Mouse (Mus musculus): ENCODE results near the gene Hs3st5. TPM values are rescaled to one million over a fixed set of nuclear protein-coding genes. Genes with fewer than 3 reads are reported as not detected.

Gene Hs3st5
- polyA plus RNA-seq, 1 experiment = not detected

DNA sequence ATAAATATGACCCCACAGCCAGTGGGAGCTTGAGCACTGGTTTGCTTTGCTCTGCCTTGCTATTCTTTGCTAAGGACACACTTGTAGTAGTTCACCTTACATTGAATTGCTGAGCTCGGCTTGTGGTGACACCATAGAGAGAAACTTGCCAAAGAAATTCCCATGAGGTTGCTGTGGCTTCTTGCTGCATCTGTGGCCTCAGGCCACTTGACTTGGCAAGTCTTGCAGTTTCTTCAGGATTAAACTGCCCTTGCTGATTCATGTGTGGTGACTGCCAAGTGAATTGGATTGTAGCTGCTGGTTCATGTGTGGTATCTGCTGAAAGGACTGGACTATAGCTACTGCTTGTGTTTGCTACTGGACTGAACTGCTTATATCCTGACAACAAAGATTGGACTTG is 13.0 kb upstream of the Hs3st5 start:
- Histone ChIP-seq H3K27ac (ENCODE audit: control insufficient read depth, insufficient read depth, low read depth, low read length, poor library complexity) (no peak overlapping the region), H3K4me3 (replicated peaks; ENCODE audit: control insufficient read depth, low read depth, low read length) (no peak overlapping the region), H3K4me1 (ENCODE audit: control insufficient read depth, insufficient read depth, low read length) (no peaks in the 10 kb centered on the region)
- 63% methylated on average over 1 of the region's 1 CpGs for WGBS
- no peak for TF ChIP-seq CTCF (IDR thresholded peaks at IDR 0.05; ENCODE audit: control insufficient read depth, insufficient read depth, low read length)
- TF ChIP-seq POLR2A (IDR thresholded peaks at IDR 0.05; ENCODE audit: borderline replicate concordance, control insufficient read depth, low read depth, low read length) = no peak

DNA sequence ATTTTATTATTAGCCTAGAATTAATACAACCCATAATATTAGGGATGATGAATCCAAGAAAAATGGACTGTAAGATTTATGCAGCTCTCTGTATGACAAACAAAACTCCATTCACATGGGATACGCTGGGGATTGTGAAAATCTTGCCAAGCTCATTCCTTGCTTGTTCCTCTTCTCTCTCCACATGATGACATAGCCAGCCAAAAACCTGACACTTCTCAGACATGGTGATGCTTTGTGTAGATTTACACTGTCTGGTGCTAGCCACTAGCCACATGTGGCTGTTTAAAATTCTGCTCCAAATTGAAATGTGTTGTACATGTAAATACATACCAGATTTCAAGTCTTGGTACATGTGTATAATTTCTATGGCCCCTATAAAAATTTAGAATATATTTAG is 6.9 kb upstream of the Hs3st5 start:
- 90% methylated on average over 1 of the region's 1 CpGs for WGBS
- H3K4me1 ChIP-seq (ENCODE audit: control insufficient read depth, insufficient read depth, low read length) = no peaks in the 10 kb centered on the region
- TF ChIP-seq POLR2A (IDR thresholded peaks at IDR 0.05; ENCODE audit: borderline replicate concordance, control insufficient read depth, low read depth, low read length) (no peak), CTCF (IDR thresholded peaks at IDR 0.05; ENCODE audit: control insufficient read depth, insufficient read depth, low read length) (no peak)
- no peak overlapping the region for H3K27ac ChIP-seq (ENCODE audit: control insufficient read depth, insufficient read depth, low read depth, low read length, poor library complexity)
- H3K4me3 ChIP-seq (replicated peaks; ENCODE audit: control insufficient read depth, low read depth, low read length) = no peak overlapping the region

GRCm38 (mm10) chr10:36506033-36506726 is 434 bp upstream of the Hs3st5 start:
- TF ChIP-seq CTCF (IDR thresholded peaks at IDR 0.05; ENCODE audit: control insufficient read depth, insufficient read depth, low read length) (no peak), POLR2A (IDR thresholded peaks at IDR 0.05; ENCODE audit: borderline replicate concordance, control insufficient read depth, low read depth, low read length) (no peak)
- Histone ChIP-seq H3K27ac (ENCODE audit: control insufficient read depth, insufficient read depth, low read depth, low read length, poor library complexity) (no peak overlapping the region), H3K4me1 (ENCODE audit: control insufficient read depth, insufficient read depth, low read length) (no peaks in the 10 kb centered on the region), H3K4me3 (replicated peaks; ENCODE audit: control insufficient read depth, low read depth, low read length) (no peak overlapping the region)
- 16% methylated on average over 13 of the region's 13 CpGs for WGBS

DNA sequence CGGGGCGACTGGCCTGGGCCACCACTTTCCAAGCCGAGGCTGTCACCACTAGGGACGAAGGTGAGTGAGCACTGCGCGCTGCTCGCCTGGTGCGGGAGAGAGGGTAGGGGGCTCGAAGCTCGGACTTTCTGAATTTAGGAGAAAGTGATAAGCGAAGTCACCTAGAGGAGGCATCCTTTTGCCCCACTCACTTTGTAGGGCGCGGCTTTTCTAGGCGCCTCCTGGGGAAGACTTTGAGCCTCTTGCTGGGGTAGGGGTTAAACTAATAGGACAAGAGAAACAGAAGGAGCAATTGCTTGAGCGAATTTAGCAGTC is 899 bp downstream of the Hs3st5 start:
- WGBS = 2% methylated on average over 15 of the region's 15 CpGs
- no peaks in the 10 kb centered on the region for H3K4me1 ChIP-seq (ENCODE audit: control insufficient read depth, insufficient read depth, low read length)
- no peak overlapping the region for H3K4me3 ChIP-seq (replicated peaks; ENCODE audit: control insufficient read depth, low read depth, low read length)
- TF ChIP-seq CTCF (IDR thresholded peaks at IDR 0.05; ENCODE audit: control insufficient read depth, insufficient read depth, low read length) (no peak), POLR2A (IDR thresholded peaks at IDR 0.05; ENCODE audit: borderline replicate concordance, control insufficient read depth, low read depth, low read length) (no peak)
- no peak overlapping the region; the same call in 1 of the 2 replicates for H3K27ac ChIP-seq (ENCODE audit: control insufficient read depth, insufficient read depth, low read depth, low read length, poor library complexity)

- TF ChIP-seq POLR2A (IDR thresholded peaks at IDR 0.05; ENCODE audit: borderline replicate concordance, control insufficient read depth, low read depth, low read length) = no peak
- no peak for TF ChIP-seq CTCF (IDR thresholded peaks at IDR 0.05; ENCODE audit: control insufficient read depth, insufficient read depth, low read length)
- H3K4me1 ChIP-seq (ENCODE audit: control insufficient read depth, insufficient read depth, low read length) = no peaks in the 10 kb centered on the region
- 3% methylated on average over 18 of the region's 18 CpGs for WGBS
- H3K4me3 ChIP-seq (replicated peaks; ENCODE audit: control insufficient read depth, low read depth, low read length) = no peak overlapping the region
- H3K27ac ChIP-seq (ENCODE audit: control insufficient read depth, insufficient read depth, low read depth, low read length, poor library complexity) = no peak overlapping the region; the same call in 1 of the 2 replicates
Measured at GRCm38 (mm10) chr10:36507991-36508546, 1.5 kb downstream of the Hs3st5 start.

GRCm38 (mm10) chr10:36509477-36509876 is 2.9 kb downstream of the Hs3st5 start:
- Histone ChIP-seq H3K4me3 (replicated peaks; ENCODE audit: control insufficient read depth, low read depth, low read length) (no peak overlapping the region), H3K27ac (ENCODE audit: control insufficient read depth, insufficient read depth, low read depth, low read length, poor library complexity) (no peak overlapping the region), H3K4me1 (ENCODE audit: control insufficient read depth, insufficient read depth, low read length) (no peaks in the 10 kb centered on the region)
- no peak for TF ChIP-seq POLR2A (IDR thresholded peaks at IDR 0.05; ENCODE audit: borderline replicate concordance, control insufficient read depth, low read depth, low read length)
- no peak for TF ChIP-seq CTCF (IDR thresholded peaks at IDR 0.05; ENCODE audit: control insufficient read depth, insufficient read depth, low read length)
- WGBS = 78% methylated on average over 4 of the region's 4 CpGs

DNA sequence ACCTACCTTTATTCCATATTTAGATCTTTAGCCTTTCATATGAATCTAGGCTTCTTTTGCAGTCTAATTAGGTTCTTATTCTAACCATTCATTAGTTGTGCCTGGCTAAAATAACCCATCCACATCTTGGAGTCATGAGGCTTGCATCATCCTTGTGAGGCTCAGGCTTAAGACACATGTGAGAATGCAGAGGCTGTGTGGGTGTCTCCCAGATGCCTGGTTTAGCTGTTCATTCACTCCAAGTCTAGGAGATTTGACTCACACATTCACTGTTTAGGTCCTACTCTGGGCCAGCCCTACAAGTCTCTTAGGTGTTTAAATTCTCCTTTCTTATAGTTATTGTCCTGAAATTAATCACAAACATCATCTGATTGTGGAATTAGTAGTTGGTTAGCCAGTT is 17.3 kb downstream of the Hs3st5 start:
- TF ChIP-seq POLR2A (IDR thresholded peaks at IDR 0.05; ENCODE audit: borderline replicate concordance, control insufficient read depth, low read depth, low read length) (no peak), CTCF (IDR thresholded peaks at IDR 0.05; ENCODE audit: control insufficient read depth, insufficient read depth, low read length) (no peak)
- Histone ChIP-seq H3K4me1 (ENCODE audit: control insufficient read depth, insufficient read depth, low read length) (no peaks in the 10 kb centered on the region), H3K4me3 (replicated peaks; ENCODE audit: control insufficient read depth, low read depth, low read length) (no peak overlapping the region), H3K27ac (ENCODE audit: control insufficient read depth, insufficient read depth, low read depth, low read length, poor library complexity) (no peak overlapping the region)

GRCm38 (mm10) chr10:36533633-36534335 is 27.2 kb downstream of the Hs3st5 start:
- WGBS = 82% methylated on average over 4 of the region's 4 CpGs
- no peaks in the 10 kb centered on the region for H3K4me1 ChIP-seq (ENCODE audit: control insufficient read depth, insufficient read depth, low read length)
- H3K27ac ChIP-seq (ENCODE audit: control insufficient read depth, insufficient read depth, low read depth, low read length, poor library complexity) = no peak overlapping the region
- no peak overlapping the region for H3K4me3 ChIP-seq (replicated peaks; ENCODE audit: control insufficient read depth, low read depth, low read length)
- TF ChIP-seq CTCF (IDR thresholded peaks at IDR 0.05; ENCODE audit: control insufficient read depth, insufficient read depth, low read length) = no peak
- no peak for TF ChIP-seq POLR2A (IDR thresholded peaks at IDR 0.05; ENCODE audit: borderline replicate concordance, control insufficient read depth, low read depth, low read length)

Measured in bone marrow, adult 2 months (tissue).